Mouse (Mus musculus) retina, postnatal 7 days (tissue): ENCODE measurements around the gene Nrap.
"Not testable (repeated sequence)": the region's sequence is repeated elsewhere in the genome, so short reads cannot be mapped to it uniquely, and the experiment has no call there.

ENCODE experiments used
- DNase-seq: peaks from one replicate; pipeline ENCODE4 v3.0.0-alpha.2; 2012; ENCODE audit warnings: low read depth, low spot score

Nrap gene

DNA sequence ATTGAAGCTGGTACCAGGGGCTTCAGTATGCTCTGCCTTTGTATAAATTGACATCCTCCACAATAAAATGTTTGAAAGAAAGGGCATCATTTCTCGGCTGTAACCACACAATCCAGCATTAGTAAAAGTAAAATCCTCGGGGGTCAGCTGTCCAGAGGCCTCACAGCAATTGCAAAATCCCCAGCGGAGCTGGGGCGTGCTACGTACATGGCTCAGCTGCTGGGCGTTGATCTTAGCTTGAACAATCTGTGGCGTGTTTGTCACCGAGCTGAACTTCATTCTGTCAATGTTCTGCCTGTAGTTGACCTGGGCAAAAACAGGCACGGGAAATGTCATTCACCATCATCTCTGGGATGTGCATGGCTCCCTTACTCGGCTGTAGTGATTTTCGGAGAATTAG lies 23.7 kb downstream of the Nrap start:
- DNase-seq = no peak

GRCm38 (mm10) chr19:56364563-56364962 lies 25.3 kb downstream of the Nrap start:
- no peak for DNase-seq

- DNase-seq = no peak
Measured at GRCm38 (mm10) chr19:56363721-56364460, 25.9 kb downstream of the Nrap start.

GRCm38 (mm10) chr19:56358890-56359289 lies 30.9 kb downstream of the Nrap start:
- no peak for DNase-seq

- DNase-seq = not testable (repeated sequence)
Measured at GRCm38 (mm10) chr19:56357374-56357708, 32.5 kb downstream of the Nrap start.

DNA sequence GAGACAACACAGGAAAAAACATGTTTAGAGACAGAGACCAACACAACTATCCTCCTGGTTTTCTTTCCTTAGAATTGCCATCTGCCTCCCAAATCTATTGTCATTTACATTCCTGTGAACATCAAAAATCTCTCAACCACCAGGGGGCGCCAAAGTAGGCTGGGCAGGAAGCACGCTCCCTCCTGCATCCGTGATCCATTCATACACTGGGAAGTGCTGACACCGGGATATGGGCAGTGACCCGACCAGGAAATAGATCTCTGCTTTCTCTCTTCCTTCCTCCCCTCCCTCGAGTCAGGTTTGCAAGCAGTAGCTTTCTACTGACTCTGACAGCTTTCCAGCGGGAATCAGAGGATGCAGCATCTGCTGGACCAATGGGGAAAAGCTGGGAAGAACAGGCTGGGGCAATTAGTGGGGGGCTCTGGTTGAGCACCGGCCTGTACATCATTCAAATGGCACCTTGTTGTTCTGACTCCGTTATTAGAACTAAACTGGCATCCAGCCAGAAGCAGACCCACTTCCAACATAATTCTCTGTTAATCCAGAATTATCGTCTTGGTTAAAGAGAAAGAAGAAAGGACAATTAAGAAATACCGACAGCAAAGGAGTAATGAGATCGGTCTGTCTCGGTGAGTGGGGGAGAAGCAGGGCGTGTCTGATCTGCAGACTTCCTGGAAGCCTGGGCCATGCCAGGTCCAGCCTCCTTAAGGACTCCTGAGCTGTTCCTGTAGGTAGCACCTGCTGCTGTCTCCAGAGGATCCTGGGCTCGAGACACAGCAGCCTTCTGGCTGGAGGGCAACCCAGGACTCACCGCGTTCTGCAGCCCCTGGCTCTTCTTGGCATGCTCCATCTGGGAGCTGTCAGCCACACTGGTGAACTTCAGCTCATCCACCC lies 33.1 kb downstream of the Nrap start:
- peak; percentile 53 for DNase-seq

- no peak for DNase-seq
Measured at GRCm38 (mm10) chr19:56355201-56355600, 34.6 kb downstream of the Nrap start.

DNA sequence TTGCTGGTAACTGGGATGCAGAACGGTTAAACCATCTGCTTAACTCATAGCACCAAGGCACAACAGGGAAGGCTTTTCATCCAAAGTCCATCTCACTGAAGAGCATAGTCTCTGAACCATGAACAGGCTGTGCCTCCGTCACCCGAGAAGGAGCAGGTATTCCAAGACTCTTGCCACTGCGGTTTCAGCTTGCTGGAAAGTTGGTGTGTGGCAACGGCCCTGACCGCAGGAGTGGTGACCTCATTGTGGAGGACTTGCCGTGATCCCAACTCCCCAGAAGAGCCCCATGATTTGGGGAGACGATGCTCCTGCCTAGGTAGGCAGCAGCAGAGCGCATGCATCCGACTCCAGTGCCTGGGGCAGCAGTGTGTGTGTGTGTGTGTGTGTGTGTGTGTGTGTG lies 36.1 kb downstream of the Nrap start:
- DNase-seq = no peak

DNA sequence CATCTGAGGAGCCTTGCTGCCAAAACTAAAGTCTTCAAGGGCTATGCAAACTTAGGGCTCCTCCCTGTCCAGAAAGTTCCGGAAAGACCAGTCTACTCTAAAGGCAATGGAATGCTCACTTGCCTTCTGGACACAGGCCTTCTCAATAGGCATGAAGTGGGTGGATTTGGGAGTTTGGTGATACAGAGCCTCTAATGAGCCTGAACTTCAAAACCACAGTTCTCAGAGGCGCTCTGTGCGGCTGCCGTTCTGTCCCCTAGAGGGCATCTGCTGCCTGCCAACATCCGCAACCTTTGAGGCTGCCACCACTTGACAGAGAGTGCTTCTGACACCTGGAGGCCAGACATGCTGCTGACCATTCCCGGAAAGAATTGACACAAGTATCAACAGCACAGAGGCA lies 40.5 kb downstream of the Nrap start:
- no peak for DNase-seq

DNA sequence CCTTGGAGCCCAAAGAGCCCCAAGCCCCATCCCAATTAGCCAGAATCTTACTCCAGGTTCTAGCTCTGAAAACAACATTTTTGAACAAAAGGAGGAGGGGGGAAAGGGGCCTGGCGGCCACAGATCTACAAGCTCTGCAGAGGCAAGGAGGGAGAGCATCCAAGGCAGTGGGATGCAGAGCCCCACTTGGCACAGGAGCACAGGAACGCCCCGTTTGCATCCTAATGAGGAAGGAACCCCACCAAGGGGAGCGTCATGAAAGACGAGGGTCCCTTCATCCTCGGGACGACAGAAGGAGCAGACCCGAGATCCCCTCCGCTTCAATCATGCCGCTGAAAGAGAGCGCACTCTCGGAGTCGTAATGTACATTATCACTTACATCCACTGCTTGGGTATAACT lies 43.1 kb downstream of the Nrap start:
- DNase-seq = no peak

DNA sequence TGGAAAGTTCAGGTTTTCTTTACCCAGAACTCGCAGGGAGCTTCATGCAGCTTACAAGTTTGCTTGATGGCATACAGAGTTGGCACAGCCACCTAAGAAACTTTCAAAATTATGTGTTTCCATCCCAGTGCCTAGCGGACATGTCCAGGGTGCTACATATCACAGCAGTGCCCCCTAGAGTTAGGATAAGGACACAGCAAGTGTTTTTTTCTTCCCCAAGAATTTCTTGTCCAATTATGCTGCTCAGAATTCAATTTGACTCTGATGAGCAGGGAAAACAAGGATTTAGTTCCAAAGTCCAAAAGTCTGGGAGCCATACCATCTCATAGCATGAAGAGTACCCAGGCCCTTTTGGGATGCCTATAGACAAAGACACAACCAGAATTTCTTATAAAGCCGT lies 43.8 kb downstream of the Nrap start:
- no peak for DNase-seq

DNA sequence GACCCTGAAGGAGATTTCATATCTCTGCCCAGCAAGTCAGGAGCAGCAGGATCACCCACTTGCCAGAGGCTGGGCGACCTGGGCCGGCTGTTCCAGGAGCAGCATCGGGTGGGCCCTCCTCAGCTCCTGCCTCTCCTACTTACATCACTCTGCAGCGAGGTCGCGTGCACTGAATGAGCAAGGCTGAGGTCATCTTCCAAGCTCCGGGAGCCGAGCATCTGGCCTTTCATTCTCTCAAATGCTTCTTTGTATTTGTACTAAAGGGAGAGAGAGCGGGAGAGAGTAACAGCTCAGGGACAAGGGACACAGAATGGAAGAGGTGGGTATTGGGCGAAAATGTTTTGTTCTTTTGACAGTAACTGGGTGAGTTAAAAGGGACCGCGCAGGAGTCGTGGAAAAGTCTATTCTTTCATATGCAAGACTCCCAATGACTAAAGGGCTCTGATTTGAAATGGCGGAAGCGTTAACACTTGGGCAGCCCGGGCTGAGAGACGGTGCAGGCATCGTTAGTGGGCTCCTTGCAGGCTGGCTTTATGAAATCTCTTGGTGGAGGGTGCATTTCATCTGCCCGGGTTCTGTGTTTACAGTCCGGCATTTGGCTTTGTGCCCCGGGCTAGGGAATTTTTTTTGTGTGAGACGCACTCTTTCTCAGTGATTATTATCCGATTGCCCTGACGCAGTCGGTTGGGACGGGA lies 45.8 kb downstream of the Nrap start:
- no peak for DNase-seq

GRCm38 (mm10) chr19:56342006-56342405 lies 47.8 kb downstream of the Nrap start:
- DNase-seq = no peak

DNA sequence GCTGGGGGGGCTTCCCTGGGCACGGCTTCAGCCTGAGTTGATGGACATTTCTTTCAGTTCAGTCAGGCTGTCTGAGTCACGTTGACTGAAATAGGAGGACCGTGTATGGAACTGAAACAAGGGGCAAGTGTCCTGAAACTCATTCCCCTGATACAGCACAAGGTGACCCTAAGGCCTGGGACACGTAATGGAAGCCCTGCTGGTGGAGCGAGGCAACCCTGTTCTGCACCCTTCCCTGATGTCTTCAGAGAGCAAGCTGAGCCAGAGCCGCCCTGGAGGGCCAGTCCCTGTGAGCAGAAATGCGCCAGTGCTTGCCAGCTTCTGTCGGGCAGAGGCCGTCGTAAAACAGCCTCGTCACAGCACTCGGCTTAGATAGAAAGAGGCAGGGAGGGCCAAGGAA lies 53.0 kb downstream of the Nrap start:
- DNase-seq = no peak

- DNase-seq = no peak
Measured at GRCm38 (mm10) chr19:56336321-56336720, 53.5 kb downstream of the Nrap start.

GRCm38 (mm10) chr19:56326243-56326855 lies 63.5 kb downstream of the Nrap start:
- DNase-seq = no peak

GRCm38 (mm10) chr19:56325676-56326075 lies 64.2 kb downstream of the Nrap start:
- no peak for DNase-seq

GRCm38 (mm10) chr19:56321303-56321920 lies 68.4 kb downstream of the Nrap start:
- no peak for DNase-seq

GRCm38 (mm10) chr19:56320186-56320860 lies 69.5 kb downstream of the Nrap start:
- DNase-seq = no peak

- no peak for DNase-seq
Measured at GRCm38 (mm10) chr19:56319629-56320028, 70.2 kb downstream of the Nrap start.

- no peak for DNase-seq
Measured at GRCm38 (mm10) chr19:56319219-56319618, 70.6 kb downstream of the Nrap start.
